Mouse (Mus musculus) heart, postnatal 0 days (tissue): Measurements from ENCODE around the gene Ilf3. TPM values are rescaled to one million over a fixed set of nuclear protein-coding genes. Genes with fewer than 3 reads are reported as not detected.

Source experiments
- ATAC-seq: fragments of 200-750 bp; cut with Nextera tagmentation; 2 replicates; pipeline ENCODE4 v1.8.0; 2017; ENCODE audit warnings: low read depth, moderate number of reproducible peaks, moderate library complexity; ENCODE audit not compliant: insufficient read depth
- DNase-seq: peaks from one replicate; pipeline ENCODE4 v3.0.0-alpha.2; 2016; ENCODE audit warnings: low spot score
- H3K27ac ChIP-seq: fragments of 300-500 bp; sonication (generic); 2 replicates; pipeline ENCODE4 v1.5.1; 2014; ENCODE audit warnings: low read depth, mild to moderate bottlenecking
- H3K27me3 ChIP-seq: fragments of 300-500 bp; sonication (generic); 2 replicates; pipeline ENCODE4 v1.6.1; 2014; ENCODE audit warnings: low read length, mixed read lengths; ENCODE audit not compliant: control insufficient read depth, insufficient read depth
- H3K36me3 ChIP-seq: fragments of 300-500 bp; sonication (generic); replicated peaks from 2 replicates; pipeline ENCODE4 v1.6.1; 2014; ENCODE audit warnings: low read length, mixed read lengths; ENCODE audit not compliant: control insufficient read depth, insufficient read depth
- H3K4me1 ChIP-seq: fragments of 300-500 bp; sonication (generic); 2 replicates; pipeline ENCODE4 v1.6.1; 2014; ENCODE audit warnings: antibody characterized with exemption; ENCODE audit not compliant: control insufficient read depth, insufficient read depth
- H3K4me2 ChIP-seq: fragments of 300-500 bp; sonication (generic); 2 replicates; pipeline ENCODE4 v1.6.1; 2014; ENCODE audit warnings: low read depth, mild to moderate bottlenecking, low read length, moderate library complexity
- H3K4me3 ChIP-seq: fragments of 300-500 bp; sonication (generic); 2 replicates; pipeline ENCODE4 v1.5.1; 2014; ENCODE audit warnings: low read depth, low read length
- H3K9ac ChIP-seq: fragments of 300-500 bp; sonication (generic); replicated peaks from 2 replicates; pipeline ENCODE4 v1.6.1; 2014; ENCODE audit warnings: low read depth, low read length, mixed read lengths
- H3K9me3 ChIP-seq: fragments of 300-500 bp; sonication (generic); replicated peaks from 2 replicates; pipeline ENCODE4 v1.6.1; 2016; ENCODE audit warnings: low read length; ENCODE audit not compliant: control insufficient read depth
- CTCF ChIP-seq: IDR thresholded peaks from 2 replicates; pipeline ENCODE4 v1.5.1; 2016; ENCODE audit warnings: antibody characterized with exemption, control low read depth, low read depth
- EP300 ChIP-seq: IDR thresholded peaks from 2 replicates; pipeline ENCODE4 v1.6.1; 2016; ENCODE audit warnings: antibody characterized with exemption, low read depth
- WGBS: fragments of 180-500 bp; shearing (Covaris S2); extraction: QIAGEN DNeasy Blood & Tissue Kit; methylation state at CpG from one replicate; pipeline ENCODE4 v1.1.7; 2014; 5-methylcytosine and 5-hydroxymethylcytosine counted together
- polyA plus RNA-seq: library from polyadenylated mRNA; unstranded; fragments of >200 nt; fragmentation: Nextera tagmentation; extraction: Ambion mirVana; gene quantifications from 2 replicates; pipeline ENCODE4 v1.2.1, GENCODE M21; 2015
- total RNA-seq: library from RNA; depleted of rRNA; stranded (reverse); fragments of >200 nt; gene quantifications from 2 replicates; pipeline ENCODE4 v1.2.3, GENCODE M21; 2014; ENCODE audit warnings: low replicate concordance; rRNA removed

Ilf3 gene
- total and polyA plus RNA-seq, 2 experiments from 2014 or later = 34.7 to 58.4 TPM

GRCm38 (mm10) chr9:21451391-21451790 lies 83.7 kb downstream of the Ilf3 start:
- DNase-seq (no peak), ATAC-seq (no peak)
- peaks cover 15% of the 10 kb centered on the region for H3K4me1 ChIP-seq
- H3K4me2 ChIP-seq = no peak overlapping the region
- WGBS = 69% methylated on average over 8 of the region's 8 CpGs
- peak overlapping the region; percentile 44 for H3K27ac ChIP-seq
- H3K27me3 ChIP-seq = no peaks in the 10 kb centered on the region
- H3K9ac ChIP-seq = no peak overlapping the region
- H3K4me3 ChIP-seq = no peak overlapping the region
- TF ChIP-seq EP300 = no peak
- TF ChIP-seq CTCF = no peak
- H3K36me3 ChIP-seq = 0 out of 2 replicates have a peak, but pooled peaks cover 3% of the 10 kb centered on the region
- H3K9me3 ChIP-seq = no peaks in the 10 kb centered on the region

- TF ChIP-seq CTCF (no peak), EP300 (no peak)
- H3K27ac ChIP-seq = peak overlapping the region; percentile 44
- no peak for DNase-seq
- no peak overlapping the region for H3K4me2 ChIP-seq
- ATAC-seq = no peak
- 17% methylated on average over 8 of the region's 8 CpGs for WGBS
- no peak overlapping the region for H3K9ac ChIP-seq
- peaks cover 15% of the 10 kb centered on the region for H3K4me1 ChIP-seq
- H3K27me3 ChIP-seq = no peaks in the 10 kb centered on the region
- no peak overlapping the region for H3K4me3 ChIP-seq
- H3K36me3 ChIP-seq = 0 out of 2 replicates have a peak, but pooled peaks cover 3% of the 10 kb centered on the region
- H3K9me3 ChIP-seq = no peaks in the 10 kb centered on the region
Observed at GRCm38 (mm10) chr9:21451870-21452269, 84.2 kb downstream of the Ilf3 start.

GRCm38 (mm10) chr9:21453003-21453402 lies 85.3 kb downstream of the Ilf3 start:
- ATAC-seq (no peak), DNase-seq (no peak)
- H3K4me3 ChIP-seq = no peak overlapping the region
- H3K4me2 ChIP-seq = no peak overlapping the region
- WGBS = 76% methylated on average over 7 of the region's 7 CpGs
- TF ChIP-seq EP300 (no peak), CTCF (no peak)
- H3K27ac ChIP-seq = no peak overlapping the region
- H3K9ac ChIP-seq = no peak overlapping the region; the same call in 1 of the 2 replicates
- H3K4me1 ChIP-seq = peaks cover 15% of the 10 kb centered on the region
- no peaks in the 10 kb centered on the region for H3K9me3 ChIP-seq
- H3K27me3 ChIP-seq = no peaks in the 10 kb centered on the region
- no peaks in the 10 kb centered on the region for H3K36me3 ChIP-seq

GRCm38 (mm10) chr9:21453459-21453858 lies 85.8 kb downstream of the Ilf3 start:
- WGBS = 57% methylated on average over 2 of the region's 2 CpGs
- H3K36me3 ChIP-seq = no peaks in the 10 kb centered on the region; the same call in 1 of the 2 replicates
- no peak for ATAC-seq
- peaks cover 15% of the 10 kb centered on the region for H3K4me1 ChIP-seq
- H3K27ac ChIP-seq = no peak overlapping the region
- H3K9ac ChIP-seq = no peak overlapping the region
- no peak for DNase-seq
- H3K27me3 ChIP-seq = no peaks in the 10 kb centered on the region
- no peak for TF ChIP-seq EP300
- no peak for TF ChIP-seq CTCF
- no peak overlapping the region for H3K4me3 ChIP-seq
- no peaks in the 10 kb centered on the region for H3K9me3 ChIP-seq
- no peak overlapping the region for H3K4me2 ChIP-seq

- TF ChIP-seq CTCF (no peak), EP300 (no peak)
- no peak for DNase-seq
- Histone ChIP-seq H3K4me3 (no peak overlapping the region), H3K9ac (no peak overlapping the region), H3K9me3 (no peaks in the 10 kb centered on the region), H3K4me2 (no peak overlapping the region), H3K27ac (no peak overlapping the region), H3K36me3 (no peaks in the 10 kb centered on the region; the same call in 1 of the 2 replicates), H3K27me3 (no peaks in the 10 kb centered on the region), H3K4me1 (peaks cover 15% of the 10 kb centered on the region)
- 55% methylated on average over 4 of the region's 4 CpGs for WGBS
- ATAC-seq = no peak
Observed at GRCm38 (mm10) chr9:21454556-21454955, 86.9 kb downstream of the Ilf3 start.

Other genes with a start within 250 kb of the Ilf3 start
- 16.7 and 17.9 TPM in 2 replicates for gene Tyk2, start 236.6 kb upstream of the Ilf3 start, total RNA-seq
- 7.7 and 8.3 TPM in 2 replicates for gene Tyk2, start 236.6 kb upstream of the Ilf3 start, polyA plus RNA-seq
- gene Cdc37, start 217.9 kb upstream of the Ilf3 start, total RNA-seq = 32.9 and 50.1 TPM in 2 replicates
- gene Cdc37, start 217.9 kb upstream of the Ilf3 start, polyA plus RNA-seq = 176 and 183 TPM in 2 replicates
- gene Pde4a, start 202.2 kb upstream of the Ilf3 start, total RNA-seq = 10.2 and 14.6 TPM in 2 replicates
- 16.6 and 17.5 TPM in 2 replicates for gene Pde4a, start 202.2 kb upstream of the Ilf3 start, polyA plus RNA-seq
- 67.9 and 79.0 TPM in 2 replicates for gene Keap1, start 128.5 kb upstream of the Ilf3 start, total RNA-seq
- 42.7 and 45.7 TPM in 2 replicates for gene Keap1, start 128.5 kb upstream of the Ilf3 start, polyA plus RNA-seq
- not detected in 2 replicates for gene S1pr5, start 119.4 kb upstream of the Ilf3 start, total RNA-seq
- gene S1pr5, start 119.4 kb upstream of the Ilf3 start, polyA plus RNA-seq = 0.10 and 0.15 TPM in 2 replicates
- 41.2 and 67.4 TPM in 2 replicates for gene Atg4d, start 102.6 kb upstream of the Ilf3 start, total RNA-seq
- 53.6 and 56.1 TPM in 2 replicates for gene Atg4d, start 102.6 kb upstream of the Ilf3 start, polyA plus RNA-seq
- gene Kri1, start 79.9 kb upstream of the Ilf3 start, total RNA-seq = 7.0 and 16.3 TPM in 2 replicates
- gene Kri1, start 79.9 kb upstream of the Ilf3 start, polyA plus RNA-seq = 5.9 and 9.1 TPM in 2 replicates
- gene Cdkn2d, start 76.5 kb upstream of the Ilf3 start, total RNA-seq = 67.4 and 103 TPM in 2 replicates
- 65.8 and 67.5 TPM in 2 replicates for gene Cdkn2d, start 76.5 kb upstream of the Ilf3 start, polyA plus RNA-seq
- gene Ap1m2, start 55.5 kb upstream of the Ilf3 start, total RNA-seq = 0.46 and 0.57 TPM in 2 replicates
- gene Ap1m2, start 55.5 kb upstream of the Ilf3 start, polyA plus RNA-seq = 0.15 TPM in 1 of 2 replicates, not detected in the other
- gene Slc44a2, start 47.2 kb upstream of the Ilf3 start, total RNA-seq = 44.0 and 84.8 TPM in 2 replicates
- gene Slc44a2, start 47.2 kb upstream of the Ilf3 start, polyA plus RNA-seq = 45.0 and 46.5 TPM in 2 replicates
- gene Qtrt1, start 44.0 kb downstream of the Ilf3 start, total RNA-seq = 34.3 and 39.7 TPM in 2 replicates
- gene Qtrt1, start 44.0 kb downstream of the Ilf3 start, polyA plus RNA-seq = 15.5 and 15.6 TPM in 2 replicates
- gene Dnm2, start 57.0 kb downstream of the Ilf3 start, total RNA-seq = 78.3 and 95.8 TPM in 2 replicates
- gene Dnm2, start 57.0 kb downstream of the Ilf3 start, polyA plus RNA-seq = 56.8 and 61.1 TPM in 2 replicates
- 70.5 and 99.3 TPM in 2 replicates for gene Tmed1, start 142.4 kb downstream of the Ilf3 start, total RNA-seq
- 83.7 and 89.1 TPM in 2 replicates for gene Tmed1, start 142.4 kb downstream of the Ilf3 start, polyA plus RNA-seq
- gene AB124611, start 158.3 kb downstream of the Ilf3 start, total RNA-seq = 0.15 and 3.3 TPM in 2 replicates
- gene AB124611, start 158.3 kb downstream of the Ilf3 start, polyA plus RNA-seq = 1.00 and 1.6 TPM in 2 replicates
- gene Carm1, start 179.0 kb downstream of the Ilf3 start, total RNA-seq = 49.5 and 78.3 TPM in 2 replicates
- gene Carm1, start 179.0 kb downstream of the Ilf3 start, polyA plus RNA-seq = 11.3 and 12.7 TPM in 2 replicates
- gene Timm29, start 224.9 kb downstream of the Ilf3 start, total RNA-seq = 33.4 and 44.6 TPM in 2 replicates
- gene Timm29, start 224.9 kb downstream of the Ilf3 start, polyA plus RNA-seq = 23.2 and 23.7 TPM in 2 replicates
- gene Yipf2, start 225.0 kb downstream of the Ilf3 start, total RNA-seq = 12.3 and 17.6 TPM in 2 replicates
- gene Yipf2, start 225.0 kb downstream of the Ilf3 start, polyA plus RNA-seq = 9.1 and 11.9 TPM in 2 replicates
- 55.9 and 66.0 TPM in 2 replicates for gene Smarca4, start 248.3 kb downstream of the Ilf3 start, total RNA-seq
- gene Smarca4, start 248.3 kb downstream of the Ilf3 start, polyA plus RNA-seq = 22.2 and 22.9 TPM in 2 replicates